Mouse (Mus musculus): ENCODE measurements around the gene Fbxl13. TPM values are rescaled to one million over a fixed set of nuclear protein-coding genes. Genes with fewer than 3 reads are reported as not detected.
A peak's percentile ranks its signal among the peaks of the same experiment; 100 is the strongest.

The Fbxl13 gene
- total RNA-seq, 2 experiments from 2014 or later = 0.16 to 0.30 TPM

- intact Hi-C loops (cut with DNase I) = no loop called here
- no peak for DNase-seq (ENCODE audit: low spot score in 2 of 2)
These were observed 53.3 kb downstream of the Fbxl13 start for GRCm38 (mm10) chr5:21592106-21592505.

- intact Hi-C loops (cut with DNase I) = loop anchor here (5.0 kb wide), 1 partner anchor 54 kb away; no protein-coding TSS in a partner anchor
These were observed 57.2 kb downstream of the Fbxl13 start for GRCm38 (mm10) chr5:21588220-21588619.

GRCm38 (mm10) chr5:21587683-21588082 lies 57.8 kb downstream of the Fbxl13 start:
- no peak for DNase-seq (ENCODE audit: low spot score in 2 of 2)
- intact Hi-C loops (cut with DNase I) = loop anchor here (2.0 to 5.0 kb wide), 2 partner anchors 55 to 323 kb away; no protein-coding TSS in a partner anchor

More at GRCm38 (mm10) chr5:21588220-21588619, 57.2 kb downstream of the Fbxl13 start:
- DNase-seq (ENCODE audit: low spot score in 2 of 2) = no peak

- peak in 1 of 2 experiments; percentile 47 for DNase-seq (ENCODE audit: low spot score in 2 of 2)
- intact Hi-C loops (cut with DNase I) = loop anchor here (1.0 to 5.0 kb wide), 3 partner anchors 56 to 322 kb away; no protein-coding TSS in a partner anchor
These were observed 58.7 kb downstream of the Fbxl13 start for GRCm38 (mm10) chr5:21586763-21587162.

- DNase-seq (ENCODE audit: low spot score in 2 of 2) = no peak
- intact Hi-C loops (cut with DNase I) = no loop called here
These were observed 67.3 kb downstream of the Fbxl13 start for GRCm38 (mm10) chr5:21578136-21578535.

GRCm38 (mm10) chr5:21575210-21575550 lies 70.3 kb downstream of the Fbxl13 start:
- intact Hi-C loops (cut with DNase I) = no loop called here
- DNase-seq (ENCODE audit: low spot score in 2 of 2) = no peak

- intact Hi-C loops (cut with DNase I) = loop anchor here (5.0 kb wide), 1 partner anchor 72 kb away; no protein-coding TSS in a partner anchor
- DNase-seq (ENCODE audit: low spot score in 2 of 2) = no peak
These were observed 70.8 kb downstream of the Fbxl13 start for GRCm38 (mm10) chr5:21574386-21575209.

GRCm38 (mm10) chr5:21572764-21573416 lies 72.5 kb downstream of the Fbxl13 start:
- intact Hi-C loops (cut with DNase I) = loop anchor here (2.0 to 5.0 kb wide), 2 partner anchors 36 to 71 kb away; no protein-coding TSS in a partner anchor
- DNase-seq (ENCODE audit: low spot score in 2 of 2) = peak in 1 of 2 experiments; percentile 65

- no peak for DNase-seq (ENCODE audit: low spot score in 2 of 2)
- intact Hi-C loops (cut with DNase I) = no loop called here
These were observed 77.7 kb downstream of the Fbxl13 start for GRCm38 (mm10) chr5:21567784-21568183.

- peak in 1 of 2 experiments; percentile 63 for DNase-seq (ENCODE audit: low spot score in 2 of 2)
- intact Hi-C loops (cut with DNase I) = no loop called here
These were observed 79.9 kb downstream of the Fbxl13 start for GRCm38 (mm10) chr5:21565392-21566065.

- DNase-seq (ENCODE audit: low spot score in 2 of 2) = no peak
- intact Hi-C loops (cut with DNase I) = no loop called here
These were observed 81.5 kb downstream of the Fbxl13 start for GRCm38 (mm10) chr5:21563936-21564335.

- intact Hi-C loops (cut with DNase I) = no loop called here
These were observed 88.9 kb downstream of the Fbxl13 start for GRCm38 (mm10) chr5:21556502-21556901.

GRCm38 (mm10) chr5:21554732-21555131 lies 90.7 kb downstream of the Fbxl13 start:
- intact Hi-C loops (cut with DNase I) = no loop called here
- DNase-seq (ENCODE audit: low spot score in 2 of 2) = peak in 1 of 2 experiments; percentile 47

More at GRCm38 (mm10) chr5:21556502-21556901, 88.9 kb downstream of the Fbxl13 start:
- DNase-seq (ENCODE audit: low spot score in 2 of 2) = no peak

- no peak for DNase-seq (ENCODE audit: low spot score in 2 of 2)
- intact Hi-C loops (cut with DNase I) = no loop called here
These were observed 91.7 kb downstream of the Fbxl13 start for GRCm38 (mm10) chr5:21553685-21554084.

- intact Hi-C loops (cut with DNase I) = no loop called here
- no peak for DNase-seq (ENCODE audit: low spot score in 2 of 2)
These were observed 98.4 kb downstream of the Fbxl13 start for GRCm38 (mm10) chr5:21547005-21547404.

GRCm38 (mm10) chr5:21545786-21546185 lies 99.6 kb downstream of the Fbxl13 start:
- intact Hi-C loops (cut with DNase I) = no loop called here
- DNase-seq (ENCODE audit: low spot score in 2 of 2) = no peak

GRCm38 (mm10) chr5:21545227-21545626 lies 100.2 kb downstream of the Fbxl13 start:
- no peak for DNase-seq (ENCODE audit: low spot score in 2 of 2)
- intact Hi-C loops (cut with DNase I) = no loop called here

- no peak for DNase-seq (ENCODE audit: low spot score in 2 of 2)
- intact Hi-C loops (cut with DNase I) = no loop called here
These were observed 100.6 kb downstream of the Fbxl13 start for GRCm38 (mm10) chr5:21544821-21545220.

GRCm38 (mm10) chr5:21543409-21544201 lies 101.8 kb downstream of the Fbxl13 start, which contains the start of gene Lrrc17:
Gene Lrrc17, plus strand, starts transcription at chr5:21543559.
- DNase-seq (ENCODE audit: low spot score in 2 of 2) = no peak
- intact Hi-C loops (cut with DNase I) = no loop called here
